Mouse (Mus musculus) myocyte (in vitro differentiated cells): ENCODE results near the gene Kndc1.

Experiments
- E2F4 ChIP-seq: IDR thresholded peaks from one replicate; pipeline ENCODE4 v1.6.1; 2011; ENCODE audit warnings: mild to moderate bottlenecking, control low read depth, moderate library complexity; ENCODE audit not compliant: insufficient read depth
- MAX ChIP-seq: IDR thresholded peaks from one replicate; pipeline ENCODE4 v1.6.1; 2011; ENCODE audit warnings: low read depth, mild to moderate bottlenecking, control low read depth
- MYOD1 ChIP-seq, 3 experiments: IDR thresholded peaks; one replicate each; pipeline ENCODE4 v1.6.1; 2011; ENCODE audit warnings: control low read depth in 2 of 3, low read depth in 2 of 3, mild to moderate bottlenecking in 2 of 3, moderate library complexity in 1 of 3; ENCODE audit not compliant: insufficient read length in 2 of 3, control insufficient read depth in 1 of 3
- MYOG ChIP-seq, 3 experiments: IDR thresholded peaks; one replicate each; pipeline ENCODE4 v1.6.1; 2011; ENCODE audit warnings: control low read depth in 2 of 3, low read depth in 2 of 3, mild to moderate bottlenecking in 2 of 3; ENCODE audit not compliant: insufficient read length in 2 of 3, control insufficient read depth in 1 of 3, insufficient read depth in 1 of 3
- POLR2A ChIP-seq: IDR thresholded peaks from one replicate; pipeline ENCODE4 v1.6.1; 2011; ENCODE audit warnings: low read depth, mild to moderate bottlenecking, control low read depth, moderate library complexity; ENCODE audit not compliant: insufficient read length
- REST ChIP-seq: IDR thresholded peaks from one replicate; pipeline ENCODE4 v1.6.1; 2011; ENCODE audit warnings: mild to moderate bottlenecking, control low read depth, moderate library complexity; ENCODE audit not compliant: insufficient read depth, insufficient read length
- TCF12 ChIP-seq: IDR thresholded peaks from one replicate; pipeline ENCODE4 v1.6.1; 2011; ENCODE audit warnings: mild to moderate bottlenecking, control low read depth; ENCODE audit not compliant: poor library complexity, insufficient read depth, severe bottlenecking
- TCF3 ChIP-seq: IDR thresholded peaks from one replicate; pipeline ENCODE4 v1.6.1; 2011; ENCODE audit warnings: low read depth, control low read depth; ENCODE audit not compliant: insufficient read length
- USF1 ChIP-seq: IDR thresholded peaks from one replicate; pipeline ENCODE4 v1.6.1; 2011; ENCODE audit warnings: low read depth, mild to moderate bottlenecking, control low read depth, moderate library complexity

DNA sequence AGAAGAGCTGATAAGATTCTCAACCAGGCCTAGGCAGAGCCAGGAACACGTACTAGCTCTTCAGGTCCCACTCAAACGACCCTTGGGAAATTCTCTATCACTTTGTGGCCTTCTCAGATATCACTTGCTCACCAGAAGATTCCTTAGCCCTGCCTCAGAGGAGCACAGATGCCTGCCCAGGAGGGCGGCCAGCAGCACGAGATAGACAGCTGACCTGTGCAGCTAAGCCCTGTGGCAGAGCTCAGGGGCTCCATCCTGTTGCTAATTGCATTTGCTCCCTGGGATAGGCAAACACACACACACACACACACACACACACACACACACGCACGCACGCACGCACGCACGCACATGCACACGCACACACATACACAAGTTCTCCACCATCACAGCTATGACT is 87.6 kb downstream of the Kndc1 start:
- no peak for TF ChIP-seq TCF12
- no peak for TF ChIP-seq MAX
- no peak for TF ChIP-seq REST
- TF ChIP-seq E2F4: no peak
- peak in 2 of 3 experiments; percentile 84 to 94 for TF ChIP-seq MYOG (IDR thresholded peaks at IDR 0.05; ENCODE audit: control insufficient read depth in 1 of 3, insufficient read depth in 1 of 3, insufficient read length in 2 of 3, low read depth in 2 of 3)
- TF ChIP-seq POLR2A: no peak
- no peak for TF ChIP-seq USF1
- peak; percentile 50 for TF ChIP-seq TCF3
- TF ChIP-seq MYOD1 (IDR thresholded peaks at IDR 0.05; ENCODE audit: control insufficient read depth in 1 of 3, insufficient read length in 2 of 3, low read depth in 2 of 3): peak in 2 of 3 experiments; percentile 68 to 87
